Mouse (Mus musculus): ENCODE data around the gene Zc3h12c. TPM values are rescaled to one million over a fixed set of nuclear protein-coding genes. Genes with fewer than 3 reads are reported as not detected.

Zc3h12c gene
- total and polyA plus RNA-seq, 3 experiments, result 1.3 TPM; not detected in 1

- peaks cover 3 to 8% of the 10 kb centered on the region in 2 experiments; a peak in 2 of 4 replicates for H3K4me1 ChIP-seq (ENCODE audit: control insufficient read depth in 1 of 2, insufficient read depth in 2 of 2, low read length in 2 of 2)
- peaks cover 0 to 5% of the 10 kb centered on the region in 2 experiments; a peak in 3 of 4 replicates for H3K36me3 ChIP-seq (ENCODE audit: control insufficient read depth in 1 of 2, insufficient read depth in 2 of 2, low read length in 2 of 2)
- H3K9me3 ChIP-seq (replicated peaks; ENCODE audit: insufficient read depth, low read length), result no peaks in the 10 kb centered on the region
- no peaks in the 10 kb centered on the region for H3K79me2 ChIP-seq (ENCODE audit: control insufficient read depth, insufficient read depth, low read length, poor library complexity)
- no peak overlapping the region for H3K27ac ChIP-seq (ENCODE audit: control insufficient read depth, low read depth, low read length)
- DNase-seq (ENCODE audit: low read depth, low spot score), result no peak
- no peak overlapping the region for H3K9ac ChIP-seq (ENCODE audit: control insufficient read depth, low read depth, low read length, poor library complexity, severe bottlenecking)
- H3K27me3 ChIP-seq (ENCODE audit: control insufficient read depth in 1 of 2, insufficient read depth in 2 of 2, low read length in 2 of 2), result no peaks in the 10 kb centered on the region
- peak; percentile 17; the same call in 1 of the 2 replicates for TF ChIP-seq SMC3 (IDR thresholded peaks at IDR 0.05; ENCODE audit: low read depth, low read length)
- TF ChIP-seq GATA1 (IDR thresholded peaks at IDR 0.05; ENCODE audit: low read depth, low read length), result no peak
- no peak overlapping the region for H3K4me3 ChIP-seq (ENCODE audit: control insufficient read depth in 1 of 2, insufficient read depth in 1 of 2, low read depth in 2 of 2, low read length in 2 of 2)
Measured at GRCm38 (mm10) chr9:52130348-52130747, 38.0 kb downstream of the Zc3h12c start.

DNA sequence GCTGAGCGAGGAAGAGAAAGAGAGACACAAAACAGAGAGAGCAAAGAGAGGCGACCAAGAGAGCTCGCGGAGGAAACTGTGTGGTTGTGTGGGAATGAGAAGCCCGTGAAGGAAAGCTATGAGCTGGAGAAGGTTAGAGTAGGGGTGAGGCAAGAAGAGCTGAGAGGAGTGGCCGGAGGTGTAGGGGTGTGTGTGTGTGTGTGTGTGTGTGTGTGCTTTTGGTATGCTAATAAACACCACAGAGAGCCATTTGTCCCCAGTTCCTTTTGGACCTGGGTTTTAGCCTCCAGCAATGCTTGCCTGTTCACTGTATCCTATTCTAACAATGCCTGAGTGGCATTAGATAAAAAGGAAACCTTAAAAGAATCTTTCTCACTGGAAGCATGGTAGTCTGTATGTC, 43.1 kb downstream of the Zc3h12c start:
- no peak overlapping the region for H3K9ac ChIP-seq (ENCODE audit: control insufficient read depth, low read depth, low read length, poor library complexity, severe bottlenecking)
- H3K27ac ChIP-seq (ENCODE audit: control insufficient read depth, low read depth, low read length), result no peak overlapping the region
- no peaks in the 10 kb centered on the region for H3K27me3 ChIP-seq (ENCODE audit: control insufficient read depth in 1 of 2, insufficient read depth in 2 of 2, low read length in 2 of 2)
- no peaks in the 10 kb centered on the region for H3K36me3 ChIP-seq (ENCODE audit: control insufficient read depth in 1 of 2, insufficient read depth in 2 of 2, low read length in 2 of 2)
- TF ChIP-seq NELFE (IDR thresholded peaks at IDR 0.05; ENCODE audit: low read depth, low read length) (no peak), TBP (IDR thresholded peaks at IDR 0.05; ENCODE audit: low read depth, low read length) (no peak), SMC3 (IDR thresholded peaks at IDR 0.05; ENCODE audit: low read depth, low read length) (no peak), JUND (IDR thresholded peaks at IDR 0.05; ENCODE audit: low read depth, low read length) (no peak), UBTF (IDR thresholded peaks at IDR 0.05; ENCODE audit: borderline replicate concordance, insufficient read depth, low read depth, low read length) (no peak), CHD1 (IDR thresholded peaks at IDR 0.05; ENCODE audit: low read depth, low read length) (no peak), MEF2A (IDR thresholded peaks at IDR 0.05; ENCODE audit: extremely low read depth, insufficient replicate concordance, low read depth, low read length, poor library complexity, severe bottlenecking) (no peak), RCOR1 (IDR thresholded peaks at IDR 0.05; ENCODE audit: low read depth, low read length) (no peak), ZC3H11A (IDR thresholded peaks at IDR 0.05; ENCODE audit: low read depth, low read length) (no peak)
- no peaks in the 10 kb centered on the region for H3K79me2 ChIP-seq (ENCODE audit: control insufficient read depth, insufficient read depth, low read length, poor library complexity)
- no peak overlapping the region for H3K4me3 ChIP-seq (ENCODE audit: control insufficient read depth in 1 of 2, insufficient read depth in 1 of 2, low read depth in 2 of 2, low read length in 2 of 2)
- H3K9me3 ChIP-seq (replicated peaks; ENCODE audit: insufficient read depth, low read length), result no peaks in the 10 kb centered on the region
- no peak for DNase-seq (ENCODE audit: low read depth, low spot score)
- no peaks in the 10 kb centered on the region for H3K4me1 ChIP-seq (ENCODE audit: control insufficient read depth in 1 of 2, insufficient read depth in 2 of 2, low read length in 2 of 2)

DNA sequence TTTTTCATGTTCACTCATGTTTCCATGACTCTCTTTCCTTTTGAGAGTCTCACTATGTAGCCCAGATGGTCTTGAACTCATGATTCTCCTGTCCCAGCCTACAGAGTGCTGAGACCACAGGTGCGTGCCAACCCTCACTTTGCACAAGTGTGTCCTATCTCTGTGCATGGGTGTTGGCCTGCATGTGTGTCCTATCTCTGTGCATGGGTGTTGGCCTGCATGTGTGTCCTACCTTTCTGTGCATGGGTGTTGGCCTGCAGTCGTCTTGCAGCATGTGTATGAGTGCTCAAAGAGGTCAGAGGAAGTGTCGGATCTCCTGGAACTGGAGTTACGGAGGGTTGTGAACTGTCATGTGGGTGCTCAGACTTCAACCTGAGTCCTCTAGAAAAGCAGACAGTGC, 49.2 kb downstream of the Zc3h12c start:
- Histone ChIP-seq H3K4me3 (ENCODE audit: control insufficient read depth in 1 of 2, insufficient read depth in 1 of 2, low read depth in 2 of 2, low read length in 2 of 2) (no peak overlapping the region), H3K36me3 (ENCODE audit: control insufficient read depth in 1 of 2, insufficient read depth in 2 of 2, low read length in 2 of 2) (no peaks in the 10 kb centered on the region), H3K79me2 (ENCODE audit: control insufficient read depth, insufficient read depth, low read length, poor library complexity) (no peaks in the 10 kb centered on the region), H3K9ac (ENCODE audit: control insufficient read depth, low read depth, low read length, poor library complexity, severe bottlenecking) (no peak overlapping the region), H3K27me3 (ENCODE audit: control insufficient read depth in 1 of 2, insufficient read depth in 2 of 2, low read length in 2 of 2) (no peaks in the 10 kb centered on the region), H3K4me1 (ENCODE audit: control insufficient read depth in 1 of 2, insufficient read depth in 2 of 2, low read length in 2 of 2) (no peaks in the 10 kb centered on the region), H3K9me3 (replicated peaks; ENCODE audit: insufficient read depth, low read length) (no peaks in the 10 kb centered on the region), H3K27ac (ENCODE audit: control insufficient read depth, low read depth, low read length) (no peak overlapping the region)
- no peak for TF ChIP-seq USF2 (IDR thresholded peaks at IDR 0.05; ENCODE audit: borderline replicate concordance in 1 of 2, insufficient read depth in 1 of 2, low read depth in 1 of 2, low read length in 2 of 2)
- TF ChIP-seq CHD1 (IDR thresholded peaks at IDR 0.05; ENCODE audit: low read depth, low read length), result no peak
- no peak for TF ChIP-seq CHD2 (IDR thresholded peaks at IDR 0.05; ENCODE audit: low read length)
- TF ChIP-seq MAZ (IDR thresholded peaks at IDR 0.05; ENCODE audit: low read depth, low read length), result no peak
- DNase-seq (ENCODE audit: low read depth, low spot score), result no peak

Measured in MEL (cell line).